Mouse (Mus musculus): ENCODE measurements around the gene Snurf. TPM values are rescaled to one million over a fixed set of nuclear protein-coding genes. Genes with fewer than 3 reads are reported as not detected.

The Snurf gene
- polyA plus RNA-seq (2015; fragmentation: Nextera tagmentation; extraction: Ambion mirVana), result 9.6 and 11.1 TPM in 2 replicates

GRCm38 (mm10) chr7:60004606-60005330 lies at the start of gene Snurf, which contains the start of gene Gm38393:
Snurf (minus strand) TSS chr7:60005049.
Gm38393 (minus strand) TSS chr7:60005064.

Other genes with a start within 250 kb of the Snurf start
- 0.04 and 0.27 TPM in 2 replicates for gene Gm38393, start within 50 bp of the Snurf start, polyA plus RNA-seq (2015; fragmentation: Nextera tagmentation; extraction: Ambion mirVana)
- gene Snrpn, start 135.2 kb upstream of the Snurf start, polyA plus RNA-seq (2015; fragmentation: Nextera tagmentation; extraction: Ambion mirVana), result 14.1 and 16.7 TPM in 2 replicates

Measured in skeletal muscle tissue, postnatal 0 days (tissue).